Mouse (Mus musculus) lung, postnatal 25 days (tissue): ENCODE data around the gene Khnyn.

Experiments used
- DNase-seq: peaks from one replicate; pipeline ENCODE4 v3.0.0; 2022; ENCODE audit warnings: low spot score

Gene Khnyn

DNA sequence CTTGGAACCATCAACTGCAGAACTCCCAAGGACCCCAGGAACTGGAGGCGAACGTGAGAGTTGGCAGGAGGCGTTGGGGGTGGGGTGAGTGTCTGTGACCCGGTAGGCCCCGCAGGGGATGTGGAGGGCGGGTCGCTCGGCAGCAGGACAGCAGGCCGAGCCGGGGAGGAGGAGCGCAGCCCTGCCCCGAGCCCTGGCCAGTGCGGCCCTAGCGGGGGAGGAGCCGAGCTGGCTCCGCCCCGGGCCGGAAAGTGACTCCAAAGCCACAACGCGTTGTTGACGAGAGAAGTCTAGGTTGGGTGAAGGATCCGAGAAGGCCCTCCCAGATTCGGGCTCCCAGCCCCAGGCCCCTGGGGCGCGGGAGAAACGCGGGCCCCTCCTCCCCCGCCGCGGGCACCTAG is at the start of gene Khnyn:
Khnyn (plus strand) TSS at position 235 of the 401 bp plus-strand sequence.
- DNase-seq, result peak; percentile 93

GRCm38 (mm10) chr14:55838312-55838711 is 46.4 kb upstream of the Khnyn start:
- no peak for DNase-seq

DNA sequence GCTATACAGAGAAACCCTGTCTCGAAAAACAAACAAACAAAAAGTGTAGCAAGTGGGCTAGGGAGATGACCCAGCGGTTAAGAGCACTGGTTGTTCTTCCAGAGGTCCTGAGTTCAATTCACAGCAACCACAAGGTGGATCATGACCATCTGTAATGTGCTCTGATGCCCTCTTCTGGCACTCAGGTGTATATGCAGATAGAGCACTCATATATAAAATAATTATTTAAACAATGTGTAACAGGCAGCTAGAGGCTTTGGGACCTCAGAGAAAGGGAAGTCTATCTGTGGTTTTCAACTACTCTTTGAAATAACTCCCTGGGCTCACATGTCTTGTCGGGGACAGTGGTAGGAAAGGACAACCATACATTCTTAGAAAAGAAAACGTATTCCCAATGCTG is 46.0 kb upstream of the Khnyn start:
- no peak for DNase-seq

DNA sequence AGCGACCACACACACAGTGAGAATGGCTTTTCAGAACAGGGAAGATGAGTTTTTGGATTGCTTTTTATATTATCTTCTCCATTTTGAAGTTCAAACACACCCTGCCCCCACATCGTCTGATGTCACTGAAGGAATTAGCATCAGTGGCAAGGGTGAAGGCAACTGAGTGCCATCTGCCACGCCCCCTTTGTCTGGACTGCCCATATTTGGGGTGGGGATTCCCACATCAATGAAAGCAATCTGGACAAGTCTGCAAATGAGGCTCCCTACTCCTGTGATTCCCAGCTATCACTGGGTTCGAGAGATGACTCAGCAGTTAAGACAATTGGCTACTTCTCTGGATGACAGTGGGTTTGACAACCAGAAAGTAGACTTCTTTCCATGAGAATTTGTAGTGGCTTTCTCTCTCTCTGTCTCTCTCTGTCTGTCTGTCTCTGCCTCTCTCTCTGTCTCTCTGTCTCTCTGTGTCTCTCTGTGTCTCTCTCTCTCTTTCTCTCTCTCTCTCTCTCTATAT is 43.8 kb upstream of the Khnyn start:
- no peak for DNase-seq

DNA sequence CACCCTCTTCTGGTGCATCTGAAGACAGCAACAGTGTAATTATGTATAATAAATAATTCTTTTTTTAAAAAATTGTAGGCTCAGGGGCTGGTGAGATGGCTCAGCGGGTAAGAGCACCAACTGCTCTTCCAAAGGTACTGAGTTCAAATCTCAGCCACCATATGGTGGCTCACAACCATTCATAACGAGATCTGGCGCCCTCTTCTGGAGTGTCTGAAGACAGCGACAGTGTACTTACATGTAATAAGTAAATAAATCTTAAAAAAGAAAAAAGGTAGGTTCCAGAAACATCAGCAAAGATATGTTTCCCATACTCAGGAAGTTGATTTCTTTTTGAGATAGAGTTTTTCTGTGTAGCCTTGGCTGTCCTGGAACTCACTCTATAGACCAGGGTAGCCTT is 42.0 kb upstream of the Khnyn start:
- DNase-seq, result peak; percentile 18

GRCm38 (mm10) chr14:55845506-55846294 is 39.0 kb upstream of the Khnyn start:
- no peak for DNase-seq

DNA sequence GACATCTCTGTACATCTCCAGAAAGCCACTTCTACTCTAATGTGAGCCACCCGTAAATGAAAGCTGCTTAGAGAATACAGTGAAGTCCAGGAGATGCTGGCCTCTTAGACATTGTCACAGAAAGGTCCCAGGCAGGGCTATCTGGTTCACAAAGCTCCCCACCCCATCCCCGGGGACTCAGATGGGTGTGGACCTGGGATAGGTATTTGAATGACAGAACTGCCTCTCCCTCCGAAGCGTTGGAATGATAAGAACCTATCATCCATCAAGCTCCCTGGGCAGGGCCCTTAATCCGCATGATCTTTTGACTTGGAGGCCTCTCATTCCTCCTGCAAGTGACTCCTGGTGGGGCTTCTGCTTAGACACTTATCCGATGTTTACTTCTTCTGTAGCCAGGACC is 33.9 kb upstream of the Khnyn start:
- DNase-seq, result no peak

DNA sequence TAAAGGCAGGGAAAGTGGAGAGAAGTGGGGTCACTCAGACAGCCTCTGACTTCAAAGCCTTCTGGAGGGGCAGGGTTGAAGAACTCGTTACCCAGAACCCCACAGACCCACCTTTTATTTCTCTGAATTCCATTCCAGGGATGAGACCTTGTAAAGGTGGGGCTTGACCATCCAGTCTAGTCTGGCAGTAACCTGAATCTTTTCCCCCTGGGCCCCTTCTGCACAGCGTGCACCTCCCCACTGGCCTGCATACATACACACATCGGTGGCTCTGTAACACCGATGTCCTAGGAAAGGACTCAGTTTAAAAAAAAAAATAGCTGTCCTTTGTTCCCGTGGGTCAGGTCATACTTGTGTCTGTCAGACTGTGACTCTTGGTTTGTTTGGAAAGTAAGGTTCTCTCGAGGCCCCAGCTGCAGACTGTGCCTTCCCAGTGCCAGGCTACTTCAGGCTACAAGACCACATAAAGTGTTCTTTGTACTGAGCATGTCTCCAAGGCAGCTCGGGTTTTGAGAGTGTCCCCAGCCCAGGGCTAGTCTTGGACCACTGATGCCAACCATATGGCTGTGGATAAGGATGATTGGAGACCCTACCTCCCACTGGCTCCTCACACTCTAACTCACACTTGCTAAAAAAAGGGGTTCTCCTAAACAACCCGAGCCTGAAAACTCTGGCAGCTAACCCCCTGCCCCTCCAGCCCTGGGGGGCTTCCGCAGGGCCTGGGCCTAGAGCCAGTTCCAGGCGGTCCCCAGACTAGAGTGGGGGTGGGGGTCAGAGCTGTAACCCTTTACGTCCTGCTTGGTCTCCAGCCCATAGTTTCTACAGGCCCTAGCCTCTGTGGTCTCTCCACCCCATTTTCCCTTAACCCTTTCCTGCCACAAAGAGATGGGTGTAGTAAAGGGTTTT is 31.8 kb upstream of the Khnyn start:
- no peak for DNase-seq

GRCm38 (mm10) chr14:55853621-55854285 is 31.0 kb upstream of the Khnyn start, which contains the start of gene Nynrin:
Gene Nynrin, plus strand, starts transcription at chr14:55854010.
- DNase-seq, result peak; percentile 74

- peak; percentile 18 for DNase-seq
Measured at GRCm38 (mm10) chr14:55854406-55855100, 30.2 kb upstream of the Khnyn start.

GRCm38 (mm10) chr14:55855101-55855561 is 29.6 kb upstream of the Khnyn start:
- peak; percentile 18 for DNase-seq

DNA sequence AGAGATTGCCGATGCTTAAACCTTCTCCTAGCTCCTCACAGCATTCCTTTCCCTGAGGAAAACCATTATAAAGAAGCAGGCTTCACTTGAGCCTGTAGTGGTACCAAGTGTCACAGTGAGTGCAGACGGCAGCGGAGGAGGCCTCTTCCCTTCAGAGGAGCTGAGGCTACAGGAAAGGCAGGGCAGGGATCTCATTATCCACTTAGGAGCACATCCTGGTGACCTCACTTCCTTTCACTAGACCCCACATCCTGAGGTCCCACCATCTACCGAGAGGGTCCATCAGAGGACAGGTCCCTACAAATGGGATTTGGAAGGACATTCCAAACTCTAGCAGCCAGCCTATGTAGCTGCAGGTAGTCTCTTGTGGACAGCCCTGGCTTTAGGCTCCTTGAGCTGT is 27.2 kb upstream of the Khnyn start:
- peak; percentile 13 for DNase-seq

GRCm38 (mm10) chr14:55862186-55862585 is 22.6 kb upstream of the Khnyn start:
- no peak for DNase-seq

DNA sequence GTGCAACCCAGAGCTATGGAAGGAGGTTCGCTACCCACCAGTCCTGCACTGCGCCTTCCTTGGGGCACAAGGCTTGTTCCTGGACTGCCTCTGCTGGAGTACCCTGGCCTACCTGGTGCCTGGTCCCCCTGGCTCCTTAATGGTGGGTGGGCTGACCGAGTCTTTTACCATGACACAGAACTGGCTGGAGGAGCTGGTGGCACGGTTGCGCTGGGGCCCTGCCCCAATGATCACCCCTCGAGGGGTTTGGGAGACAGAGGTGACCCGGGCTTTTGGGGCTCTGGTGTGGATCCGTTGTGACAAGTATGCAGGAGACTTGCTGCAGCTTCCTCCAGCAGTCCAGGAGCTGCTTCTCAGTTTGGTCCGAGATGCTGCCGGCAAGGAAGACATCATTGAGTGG is 21.8 kb upstream of the Khnyn start:
- DNase-seq, result no peak

DNA sequence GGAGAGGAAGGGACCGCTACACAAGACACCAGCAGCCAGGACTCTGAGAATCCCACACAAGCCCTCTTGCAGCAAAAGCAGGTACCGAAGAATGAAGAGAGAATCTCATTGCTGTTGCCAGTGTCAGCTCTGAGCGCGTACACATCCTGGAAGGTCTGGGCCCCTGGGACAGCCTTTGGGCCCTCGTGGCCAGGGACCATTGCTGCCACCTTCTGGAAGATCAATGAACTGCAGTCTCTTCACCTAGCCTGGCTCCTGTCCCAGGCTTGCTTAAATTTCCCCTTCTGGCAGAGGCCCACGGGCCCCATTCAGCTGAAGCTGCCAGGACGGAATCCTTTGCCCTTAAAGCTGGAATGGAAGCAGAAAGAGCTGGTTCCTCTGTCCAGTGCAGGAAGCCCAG is 21.0 kb upstream of the Khnyn start:
- peak; percentile 83 for DNase-seq

DNA sequence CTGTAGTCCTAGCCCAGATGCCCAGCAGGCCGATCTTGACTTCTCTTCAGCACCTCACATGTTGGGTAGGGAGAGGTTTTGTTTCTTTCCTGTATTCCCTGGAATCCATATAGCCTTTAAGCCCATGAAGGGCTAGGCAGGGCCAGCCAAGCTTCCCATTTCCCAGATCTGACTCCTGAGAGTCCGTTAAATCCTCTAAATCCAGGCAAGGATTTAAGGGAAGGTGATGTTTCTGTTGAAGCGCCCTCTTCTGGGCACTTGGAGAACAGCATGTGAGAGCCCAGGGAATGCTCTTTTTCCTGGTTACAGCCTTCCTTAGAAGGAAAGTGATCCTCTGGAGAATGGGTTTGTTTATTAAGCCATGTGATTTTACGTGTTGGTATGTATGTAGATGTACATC is 17.8 kb upstream of the Khnyn start:
- DNase-seq, result peak; percentile 59

DNA sequence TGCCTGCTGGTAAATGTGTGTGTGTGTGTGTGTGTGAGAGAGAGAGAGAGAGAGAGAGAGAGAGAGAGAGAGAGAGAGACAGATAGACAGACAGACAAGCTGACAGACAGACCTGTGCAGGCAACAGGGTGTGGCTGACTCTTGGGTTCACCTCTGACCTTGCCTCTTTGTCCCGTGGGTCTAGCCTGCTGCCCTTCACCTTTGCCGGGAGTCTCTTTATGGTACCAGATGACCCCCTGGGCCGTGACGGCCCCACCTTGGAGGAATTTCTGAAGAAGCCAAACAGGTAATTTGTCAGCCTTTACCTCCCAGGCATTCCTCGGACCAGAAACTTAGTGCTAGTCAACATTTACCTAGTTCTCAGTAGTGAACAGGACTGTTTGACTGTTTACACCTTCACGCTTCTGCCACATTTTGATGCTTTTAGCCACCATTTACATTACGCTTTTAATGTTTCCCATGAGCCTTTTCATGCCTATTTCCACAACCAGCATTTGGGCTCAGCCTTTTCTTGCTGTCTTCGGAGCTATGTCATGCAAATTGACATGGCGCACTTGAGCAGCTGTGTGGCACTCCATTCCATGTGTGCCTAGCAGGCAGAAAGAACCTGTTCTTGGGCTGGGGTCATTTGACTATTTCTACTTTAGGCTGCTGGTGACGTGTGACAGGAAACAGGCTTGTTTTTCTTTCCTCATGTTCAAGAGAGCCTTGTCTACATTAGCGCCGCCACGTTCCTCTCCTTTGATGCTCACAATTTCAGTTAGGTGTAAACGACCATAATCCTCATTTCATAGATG is 16.3 kb upstream of the Khnyn start:
- DNase-seq, result no peak

DNA sequence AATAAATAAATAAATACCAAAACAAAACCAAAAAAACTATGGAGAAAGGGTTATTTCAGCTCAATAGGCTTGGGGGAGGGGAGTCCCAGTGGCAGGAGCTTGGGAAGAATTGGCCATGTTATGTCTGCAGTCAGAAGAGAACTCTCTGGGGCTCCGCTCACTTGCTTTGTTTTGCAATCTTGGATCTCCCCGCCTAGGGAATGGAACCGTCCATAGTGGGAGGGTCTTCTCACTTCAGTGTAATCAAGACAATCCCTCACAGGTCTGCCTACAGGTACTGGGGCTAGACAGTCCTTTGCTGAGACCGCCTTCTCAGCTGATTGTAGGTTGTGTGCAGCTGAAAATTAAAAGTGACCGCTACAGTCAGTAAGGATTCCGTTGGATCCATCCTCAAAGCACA is 15.2 kb upstream of the Khnyn start:
- DNase-seq, result no peak

GRCm38 (mm10) chr14:55872039-55872438 is 12.7 kb upstream of the Khnyn start:
- no peak for DNase-seq

GRCm38 (mm10) chr14:55872551-55872950 is 12.2 kb upstream of the Khnyn start:
- no peak for DNase-seq

GRCm38 (mm10) chr14:55873242-55873713 is 11.5 kb upstream of the Khnyn start:
- DNase-seq, result no peak
